Mouse (Mus musculus) hindbrain, embryonic 12.5 days (tissue): ENCODE measurements around the gene Dag1. TPM values are rescaled to one million over a fixed set of nuclear protein-coding genes. Genes with fewer than 3 reads are reported as not detected.
A peak's percentile ranks its signal among the peaks of the same experiment; 100 is the strongest.
"Not testable (repeated sequence)": the region's sequence is repeated elsewhere in the genome, so short reads cannot be mapped to it uniquely, and the experiment has no call there.

Experiments
- ATAC-seq: fragments of 200-750 bp; cut with Nextera tagmentation; 2 replicates; pipeline ENCODE4 v1.8.0; 2017; ENCODE audit warnings: moderate TSS enrichment; ENCODE audit not compliant: low FRiP score
- H3K27ac ChIP-seq: fragments of 300-500 bp; sonication (generic); 2 replicates; pipeline ENCODE4 v1.5.1; 2016; ENCODE audit warnings: mild to moderate bottlenecking
- H3K27me3 ChIP-seq: fragments of 300-500 bp; sonication (generic); 2 replicates; pipeline ENCODE4 v1.6.1; 2016; ENCODE audit warnings: mild to moderate bottlenecking
- H3K36me3 ChIP-seq: fragments of 300-500 bp; sonication (generic); 2 replicates; pipeline ENCODE4 v1.6.1; 2016; ENCODE audit warnings: mild to moderate bottlenecking
- H3K4me1 ChIP-seq: fragments of 300-500 bp; sonication (generic); 2 replicates; pipeline ENCODE4 v1.6.1; 2016
- H3K4me2 ChIP-seq: fragments of 300-500 bp; sonication (generic); replicated peaks from 2 replicates; pipeline ENCODE4 v1.6.1; 2016; ENCODE audit warnings: mild to moderate bottlenecking
- H3K4me3 ChIP-seq: fragments of 300-500 bp; sonication (generic); 2 replicates; pipeline ENCODE4 v1.5.1; 2016; ENCODE audit warnings: mild to moderate bottlenecking
- H3K9ac ChIP-seq: fragments of 300-500 bp; sonication (generic); 2 replicates; pipeline ENCODE4 v1.6.1; 2016; ENCODE audit warnings: mild to moderate bottlenecking, moderate library complexity
- H3K9me3 ChIP-seq: fragments of 300-500 bp; sonication (generic); replicated peaks from 2 replicates; pipeline ENCODE4 v1.6.1; 2016; ENCODE audit warnings: mild to moderate bottlenecking
- WGBS: fragments of 180-500 bp; shearing (Covaris S2); methylation state at CpG from one replicate; pipeline ENCODE4 v1.1.7; 2016; 5-methylcytosine and 5-hydroxymethylcytosine counted together
- polyA plus RNA-seq: library from polyadenylated mRNA; unstranded; fragments of >200 nt; fragmentation: Nextera tagmentation; extraction: Ambion mirVana; gene quantifications from 2 replicates; pipeline ENCODE4 v1.2.1, GENCODE M21; 2016

Dag1 gene
- polyA plus RNA-seq, 1 experiment from 2014 or later: 74.7 TPM

DNA sequence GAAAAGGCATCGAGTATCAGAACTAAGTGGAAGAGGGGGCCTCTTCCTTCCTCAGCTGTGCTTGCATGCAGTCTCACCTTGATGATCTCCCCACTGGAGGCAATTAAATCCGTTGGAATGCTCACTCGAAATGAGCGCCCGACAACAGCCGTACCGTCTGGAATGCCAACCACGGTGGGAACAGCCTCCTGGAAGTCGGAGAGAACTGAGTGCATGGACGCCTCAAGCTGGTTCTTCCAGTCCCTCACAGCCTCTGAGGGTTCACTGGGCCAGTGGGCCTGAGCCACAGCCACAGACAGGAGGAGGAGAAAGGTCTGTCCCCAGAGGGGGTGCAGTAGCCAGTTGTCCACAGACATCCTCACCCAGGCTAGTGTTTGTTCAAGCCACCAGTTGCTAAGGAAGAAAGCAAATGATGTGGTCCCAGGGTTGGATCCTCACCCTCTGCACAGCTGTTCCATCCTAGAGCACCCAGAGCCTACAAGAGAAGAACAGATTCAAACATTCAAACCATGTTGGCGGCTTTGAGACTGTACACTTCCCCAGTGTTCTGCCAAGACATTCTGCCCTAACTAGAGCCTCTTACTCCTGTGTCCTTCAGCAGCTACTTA is 45.7 kb downstream of the Dag1 start:
- WGBS: 74% methylated on average over 11 of the region's 11 CpGs
- Histone ChIP-seq H3K4me1 (peaks cover 11% of the 10 kb centered on the region), H3K27ac (no peak overlapping the region), H3K4me2 (no peak overlapping the region), H3K27me3 (no peaks in the 10 kb centered on the region), H3K9ac (no peak overlapping the region), H3K4me3 (no peak overlapping the region), H3K9me3 (no peaks in the 10 kb centered on the region), H3K36me3 (peaks cover 25% of the 10 kb centered on the region)
- ATAC-seq: no peak

DNA sequence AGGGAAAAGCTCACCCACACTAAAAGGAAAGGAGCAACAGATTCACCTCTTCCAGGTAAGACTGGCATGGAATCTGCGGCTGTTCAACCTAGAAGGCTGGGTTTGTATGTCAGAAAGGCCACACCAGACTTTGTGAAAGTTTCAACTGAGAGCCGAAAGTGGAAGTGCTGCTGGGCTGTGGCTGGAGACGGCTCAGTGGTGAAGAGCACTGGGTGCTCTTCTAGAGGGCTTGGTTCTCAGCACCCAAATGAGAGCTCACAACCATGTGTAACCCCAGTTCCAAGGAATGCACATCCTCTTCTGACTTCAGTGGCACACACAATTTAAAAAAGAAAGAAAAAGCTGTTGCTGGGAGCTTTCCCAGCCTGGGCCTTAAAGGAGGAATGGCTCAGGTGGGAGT is 46.4 kb downstream of the Dag1 start:
- ATAC-seq: no peak
- no peak overlapping the region for H3K9ac ChIP-seq

DNA sequence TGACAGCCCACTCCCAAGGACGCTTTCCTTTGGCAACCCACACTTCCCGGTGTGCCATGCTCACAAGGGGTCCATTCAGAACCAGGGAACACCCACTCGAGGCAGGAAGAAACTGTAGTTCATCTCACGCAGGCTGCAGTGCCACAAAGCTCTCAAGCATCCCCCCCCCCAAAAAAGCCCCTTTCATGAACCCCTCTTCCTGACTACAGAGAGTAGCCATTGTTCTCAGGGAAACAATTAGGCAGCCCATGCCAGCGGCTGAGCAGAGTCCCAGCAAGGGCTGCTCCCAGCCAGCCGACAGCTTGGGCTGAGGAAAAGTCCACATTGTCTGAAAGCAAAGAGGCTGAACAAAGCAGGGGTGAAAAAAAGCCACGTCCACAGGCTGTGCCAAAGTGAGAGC is 50.7 kb downstream of the Dag1 start:
- no peaks in the 10 kb centered on the region for H3K27me3 ChIP-seq
- H3K4me2 ChIP-seq: peak overlapping the region; percentile 11; the same call in 1 of the 2 replicates
- WGBS: 14% methylated on average over 7 of the region's 7 CpGs
- no peaks in the 10 kb centered on the region for H3K9me3 ChIP-seq
- H3K36me3 ChIP-seq: peaks cover 37% of the 10 kb centered on the region
- H3K4me1 ChIP-seq: peaks cover 18% of the 10 kb centered on the region
- peak overlapping the region; percentile 72 for H3K27ac ChIP-seq
- H3K4me3 ChIP-seq: no peak overlapping the region
- peak; percentile 81 for ATAC-seq
- H3K9ac ChIP-seq: peak overlapping the region; percentile 1; the same call in 1 of the 2 replicates

More for the DNA sequence above, 46.4 kb downstream of the Dag1 start:
- Histone ChIP-seq H3K36me3 (peaks cover 25% of the 10 kb centered on the region), H3K4me1 (peaks cover 14% of the 10 kb centered on the region), H3K27me3 (no peaks in the 10 kb centered on the region), H3K4me2 (no peak overlapping the region), H3K4me3 (no peak overlapping the region), H3K27ac (no peak overlapping the region), H3K9me3 (no peaks in the 10 kb centered on the region)
- 96% methylated on average over 3 of the region's 3 CpGs for WGBS

DNA sequence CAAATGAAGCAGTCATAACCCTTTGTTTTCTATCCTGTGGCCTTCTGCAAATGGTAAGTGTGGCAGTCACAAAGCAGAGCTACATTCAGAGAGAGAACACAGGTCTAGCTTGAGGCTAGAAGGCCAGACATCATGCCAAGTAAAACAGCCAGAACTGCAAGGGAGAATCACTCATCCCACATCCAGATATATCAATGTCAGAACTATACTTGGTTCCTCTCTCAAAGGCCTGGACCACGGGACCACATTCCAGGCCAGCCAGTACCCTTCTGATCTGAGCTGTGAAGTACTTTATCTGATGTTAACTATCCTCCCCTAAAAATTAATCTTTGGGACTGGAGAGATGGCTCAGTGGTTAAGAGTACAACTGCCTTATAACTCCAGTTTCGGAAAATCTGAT is 51.3 kb downstream of the Dag1 start:
- Histone ChIP-seq H3K27me3 (no peaks in the 10 kb centered on the region), H3K4me3 (no peak overlapping the region), H3K36me3 (peaks cover 37% of the 10 kb centered on the region), H3K4me2 (no peak overlapping the region), H3K9ac (no peak overlapping the region), H3K27ac (no peak overlapping the region), H3K4me1 (peaks cover 18% of the 10 kb centered on the region), H3K9me3 (no peaks in the 10 kb centered on the region)
- 68% methylated on average over 2 of the region's 2 CpGs for WGBS
- no peak for ATAC-seq

DNA sequence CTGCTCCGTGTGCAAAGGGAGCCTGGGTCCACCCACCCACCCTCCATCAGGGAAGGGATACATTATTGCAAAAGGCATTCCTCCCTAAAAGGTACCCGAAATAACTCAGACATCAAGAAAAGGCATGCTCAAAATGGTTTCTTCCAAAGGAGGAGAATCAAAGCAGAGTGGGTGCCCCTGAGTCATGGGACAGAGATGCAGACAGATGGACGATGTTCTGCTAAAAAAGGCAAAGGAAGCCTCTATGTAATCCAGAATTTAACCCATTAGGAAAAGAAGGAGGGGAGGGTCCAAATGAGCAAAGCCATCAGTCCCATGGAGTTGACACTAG is 58.2 kb downstream of the Dag1 start:
- no peak overlapping the region for H3K4me2 ChIP-seq
- no peaks in the 10 kb centered on the region for H3K27me3 ChIP-seq
- H3K9me3 ChIP-seq: no peaks in the 10 kb centered on the region
- no peak overlapping the region for H3K4me3 ChIP-seq
- no peak for ATAC-seq
- no peak overlapping the region for H3K9ac ChIP-seq
- WGBS: 73% methylated on average over 3 of the region's 3 CpGs
- H3K4me1 ChIP-seq: peaks cover 27% of the 10 kb centered on the region
- H3K36me3 ChIP-seq: peaks cover 33% of the 10 kb centered on the region
- H3K27ac ChIP-seq: peak overlapping the region; percentile 60

DNA sequence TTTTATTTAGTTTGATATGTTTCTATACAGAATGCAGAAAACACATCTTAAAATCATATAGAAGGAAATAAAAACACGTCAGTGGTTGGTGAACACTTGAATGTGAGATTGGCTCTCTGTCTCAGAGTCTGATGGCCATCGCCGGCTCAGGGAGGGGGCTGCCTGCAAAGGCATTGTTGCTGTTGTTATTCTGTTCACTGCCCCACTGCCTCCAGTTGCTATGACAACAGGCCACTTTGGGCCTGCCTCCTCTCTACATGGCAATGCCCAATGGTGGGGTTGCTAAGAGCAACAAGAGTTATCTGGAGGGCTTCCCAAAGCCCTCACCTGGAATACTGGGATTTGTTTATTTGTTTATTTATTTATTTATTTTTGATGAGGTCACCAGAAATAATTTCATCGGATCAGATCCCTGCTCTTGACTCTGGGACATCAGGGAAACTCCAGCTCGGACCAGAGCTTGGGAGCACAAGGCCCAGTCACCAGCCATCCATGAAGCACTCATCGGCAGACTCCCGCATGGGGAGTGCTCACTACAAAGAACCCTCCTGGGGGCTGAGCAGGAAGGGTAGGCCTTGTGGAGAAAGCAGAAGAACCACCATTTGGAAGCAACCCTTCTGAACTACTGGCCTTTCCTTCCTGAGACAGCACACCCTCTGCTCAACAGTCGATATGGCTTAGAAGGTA is 58.7 kb downstream of the Dag1 start:
- Histone ChIP-seq H3K36me3 (peaks cover 33% of the 10 kb centered on the region), H3K9me3 (no peaks in the 10 kb centered on the region), H3K9ac (no peak overlapping the region), H3K27me3 (no peaks in the 10 kb centered on the region), H3K4me2 (no peak overlapping the region), H3K27ac (peak overlapping the region; percentile 60), H3K4me3 (no peak overlapping the region), H3K4me1 (peaks cover 31% of the 10 kb centered on the region)
- 38% methylated on average over 8 of the region's 8 CpGs for WGBS
- ATAC-seq: peak; percentile 65; the same call in 1 of the 2 replicates

DNA sequence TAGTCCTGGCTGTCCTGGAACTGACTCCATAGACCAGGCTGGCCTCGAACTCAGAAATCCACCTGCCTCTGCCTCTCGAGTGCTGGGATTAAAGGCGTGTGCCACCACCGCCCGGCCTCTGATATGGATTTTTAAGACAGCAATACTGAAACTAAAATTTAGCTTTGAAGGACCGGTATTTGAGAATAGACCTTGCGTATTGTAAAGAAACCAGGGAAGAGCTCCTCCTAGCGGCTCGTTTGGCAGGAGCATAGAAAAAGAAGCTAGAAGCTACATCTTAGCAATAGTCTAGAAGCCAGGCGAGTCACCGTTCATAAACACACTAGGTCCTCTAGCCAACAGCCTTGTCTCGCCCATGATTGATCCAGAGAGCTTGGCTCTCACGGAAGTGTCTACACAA is 60.7 kb downstream of the Dag1 start:
- H3K9ac ChIP-seq: no peak overlapping the region
- peaks cover 17% of the 10 kb centered on the region for H3K36me3 ChIP-seq
- peaks cover 31% of the 10 kb centered on the region for H3K4me1 ChIP-seq
- H3K9me3 ChIP-seq: no peaks in the 10 kb centered on the region
- no peak overlapping the region for H3K4me3 ChIP-seq
- 46% methylated on average over 13 of the region's 13 CpGs for WGBS
- H3K4me2 ChIP-seq: no peak overlapping the region
- H3K27me3 ChIP-seq: no peaks in the 10 kb centered on the region
- H3K27ac ChIP-seq: no peak overlapping the region
- no peak for ATAC-seq

DNA sequence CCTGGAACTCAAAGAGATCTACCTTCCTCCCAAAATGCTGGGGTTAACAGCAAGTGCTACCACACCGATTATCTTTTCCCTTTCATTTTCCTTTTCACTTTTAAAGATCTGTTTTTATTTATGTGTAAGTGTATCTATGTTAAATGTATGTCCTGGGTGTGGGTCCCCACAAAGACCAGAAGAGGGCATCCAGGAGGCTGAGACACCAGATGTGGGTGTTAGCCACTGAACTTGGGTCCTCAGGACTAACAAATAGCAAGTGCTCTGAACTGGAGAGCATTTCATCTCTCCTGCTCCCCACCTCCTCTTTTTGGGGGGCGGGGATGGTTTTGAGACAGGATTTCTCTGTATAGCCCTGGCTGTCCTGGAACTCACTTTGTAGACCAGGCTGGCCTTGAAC is 61.6 kb downstream of the Dag1 start:
- peaks cover 9% of the 10 kb centered on the region for H3K36me3 ChIP-seq
- ATAC-seq: no peak
- no peak overlapping the region for H3K27ac ChIP-seq
- no peak overlapping the region for H3K9ac ChIP-seq
- H3K27me3 ChIP-seq: no peaks in the 10 kb centered on the region
- H3K4me3 ChIP-seq: no peak overlapping the region
- peaks cover 37% of the 10 kb centered on the region for H3K4me1 ChIP-seq
- no peaks in the 10 kb centered on the region for H3K9me3 ChIP-seq
- WGBS: 96% methylated on average over 2 of the region's 2 CpGs
- no peak overlapping the region for H3K4me2 ChIP-seq

DNA sequence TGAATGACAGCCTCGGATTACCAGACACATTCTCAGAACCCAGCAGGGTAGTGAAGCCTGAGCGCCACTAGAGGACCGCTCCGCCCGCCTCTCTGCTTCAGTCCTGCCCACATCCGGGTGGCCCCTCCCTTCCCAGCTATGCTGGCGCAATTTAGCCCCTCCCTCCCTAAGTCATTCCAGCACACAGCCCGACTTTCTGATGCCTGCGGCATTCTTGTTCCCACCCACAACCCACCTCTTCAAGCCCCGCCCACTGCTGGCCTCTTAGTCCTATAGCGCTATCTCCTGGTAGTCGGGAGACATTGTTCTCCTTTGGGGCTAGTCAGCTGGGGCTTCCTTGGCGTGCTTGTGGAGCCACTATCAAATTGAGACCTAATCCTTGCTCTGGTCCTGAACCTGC is 62.6 kb downstream of the Dag1 start:
- H3K4me1 ChIP-seq: peaks cover 38% of the 10 kb centered on the region
- H3K4me3 ChIP-seq: peak overlapping the region; percentile 19
- 0 out of 2 replicates have a peak overlapping the region, but pooled peaks have one; percentile 5 for H3K9ac ChIP-seq
- H3K36me3 ChIP-seq: 0 out of 2 replicates have a peak, but pooled peaks cover under 1% of the 10 kb centered on the region
- WGBS: under 1% methylated on average over 13 of the region's 13 CpGs
- peak overlapping the region; percentile 46; the same call in 1 of the 2 replicates for H3K27ac ChIP-seq
- H3K9me3 ChIP-seq: no peaks in the 10 kb centered on the region
- no peaks in the 10 kb centered on the region for H3K27me3 ChIP-seq
- H3K4me2 ChIP-seq: peak overlapping the region; percentile 46
- peak; percentile 90 for ATAC-seq

DNA sequence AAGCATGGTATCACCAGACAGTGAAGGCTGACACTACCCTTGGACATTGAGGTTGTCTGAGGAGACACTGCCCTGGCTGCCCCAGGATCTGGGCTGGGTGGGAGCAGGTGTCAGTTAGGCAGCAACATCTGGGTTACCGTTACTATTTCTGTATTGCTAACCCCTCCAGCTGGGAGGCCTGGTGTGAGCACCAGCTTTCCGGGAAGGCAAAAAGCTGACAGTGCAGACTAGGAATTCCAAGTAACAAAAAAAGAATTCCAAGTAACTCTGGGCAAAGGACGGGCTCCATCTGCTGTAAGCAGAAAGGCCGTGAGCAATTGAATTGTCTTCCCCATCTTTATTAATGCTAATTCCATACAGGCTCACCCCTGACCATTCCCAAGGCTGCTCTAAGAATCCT is 65.1 kb downstream of the Dag1 start:
- WGBS: 54% methylated on average over 4 of the region's 4 CpGs
- no peaks in the 10 kb centered on the region for H3K9me3 ChIP-seq
- H3K36me3 ChIP-seq: no peaks in the 10 kb centered on the region
- H3K4me3 ChIP-seq: no peak overlapping the region
- H3K4me1 ChIP-seq: peaks cover 20% of the 10 kb centered on the region
- H3K27ac ChIP-seq: no peak overlapping the region
- no peak overlapping the region for H3K9ac ChIP-seq
- no peak for ATAC-seq
- no peaks in the 10 kb centered on the region for H3K27me3 ChIP-seq
- H3K4me2 ChIP-seq: no peak overlapping the region

DNA sequence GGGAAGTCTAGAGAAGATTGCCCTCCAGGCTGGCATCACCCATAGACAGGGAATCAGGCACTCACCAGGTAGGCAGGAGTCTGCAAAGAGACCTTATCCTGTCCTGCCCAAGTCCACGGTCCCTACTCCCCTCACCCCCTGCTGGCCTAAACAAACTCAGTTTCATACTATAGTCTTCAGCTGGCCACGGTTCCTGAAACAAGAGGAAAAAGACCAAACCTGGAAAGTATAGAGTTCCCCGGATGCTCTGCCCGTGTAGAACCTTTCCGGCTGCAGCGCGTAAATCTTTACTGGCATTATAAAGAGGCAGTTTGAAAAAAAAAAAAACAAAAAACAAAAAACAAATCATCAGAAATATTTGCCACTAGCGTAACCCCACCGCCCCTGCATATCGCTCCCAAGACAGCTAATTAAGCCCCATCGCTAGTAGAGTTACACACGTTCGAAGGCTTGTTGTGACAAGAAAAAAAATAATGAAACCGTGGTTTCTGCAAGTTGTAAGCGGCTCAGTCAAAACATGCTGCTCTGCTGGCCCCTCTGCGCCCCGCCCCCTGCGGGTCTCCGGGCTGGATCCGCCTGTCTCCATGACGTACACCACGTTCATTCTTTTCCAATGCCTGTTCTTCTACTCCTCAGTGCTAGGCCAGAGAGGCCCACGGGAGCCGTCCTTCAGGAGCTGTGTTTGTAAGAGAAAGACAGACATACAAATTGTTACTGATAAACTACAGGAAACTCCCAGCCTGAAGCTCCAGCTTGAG is 66.7 kb downstream of the Dag1 start:
- Histone ChIP-seq H3K27me3 (no peaks in the 10 kb centered on the region), H3K9ac (no peak overlapping the region), H3K4me3 (no peak overlapping the region), H3K4me1 (peaks cover 20% of the 10 kb centered on the region), H3K27ac (peak overlapping the region; percentile 40; the same call in 1 of the 2 replicates), H3K9me3 (no peaks in the 10 kb centered on the region), H3K36me3 (no peaks in the 10 kb centered on the region), H3K4me2 (peak overlapping the region; percentile 25; the same call in 1 of the 2 replicates)
- ATAC-seq: no peak
- WGBS: 28% methylated on average over 24 of the region's 24 CpGs

DNA sequence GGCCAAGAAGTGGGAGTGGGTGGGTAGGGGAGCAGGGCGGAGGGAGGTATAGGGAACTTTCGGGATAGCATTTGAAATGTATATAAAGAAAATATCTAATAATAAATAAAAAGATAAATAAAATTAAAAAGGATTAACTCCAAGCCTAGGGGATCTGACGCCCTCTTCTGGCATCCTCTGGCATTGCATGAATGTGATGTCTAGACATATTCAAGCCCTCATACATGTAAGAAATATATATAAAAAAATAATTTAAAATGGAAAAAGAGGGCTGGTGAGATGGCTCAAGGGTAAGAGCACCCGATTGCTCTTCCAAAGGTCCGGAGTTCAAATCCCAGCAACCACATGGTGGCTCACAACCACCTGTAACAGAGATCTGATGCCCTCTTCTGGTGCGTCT is 67.5 kb downstream of the Dag1 start:
- H3K27ac ChIP-seq, H3K27me3 ChIP-seq, H3K9ac ChIP-seq, H3K9me3 ChIP-seq, H3K4me3 ChIP-seq, H3K36me3 ChIP-seq, ATAC-seq, H3K4me2 ChIP-seq: not testable (repeated sequence)
- WGBS: 62% methylated on average over 6 of the region's 6 CpGs
- H3K4me1 ChIP-seq: peaks cover 17% of the 10 kb centered on the region
